Mouse (Mus musculus) megakaryocyte, embryonic 14.5 days (primary cell): Measurements from ENCODE around the gene Higd1a. TPM values are rescaled to one million over a fixed set of nuclear protein-coding genes. Genes with fewer than 3 reads are reported as not detected.
A peak's percentile ranks its signal among the peaks of the same experiment; 100 is the strongest.

Experiments
- H3K27me3 ChIP-seq: replicated peaks from 2 replicates; pipeline ENCODE3; 2012; ENCODE audit warnings: inconsistent platforms
- H3K36me3 ChIP-seq: replicated peaks from 2 replicates; pipeline ENCODE3; 2012; ENCODE audit warnings: low read length, inconsistent platforms, mixed read lengths
- H3K4me1 ChIP-seq: 2 replicates; pipeline ENCODE4 v1.6.1; 2012; ENCODE audit warnings: inconsistent platforms
- H3K4me3 ChIP-seq: replicated peaks from 2 replicates; pipeline ENCODE3; 2012; ENCODE audit warnings: moderate library complexity, mild to moderate bottlenecking, inconsistent platforms
- H3K9me3 ChIP-seq: 2 replicates; pipeline ENCODE4 v1.6.1; 2012; ENCODE audit warnings: inconsistent platforms
- FLI1 ChIP-seq: IDR thresholded peaks from 2 replicates; pipeline ENCODE4 v1.6.1; 2012; ENCODE audit warnings: low read length, inconsistent platforms, mixed read lengths
- GATA1 ChIP-seq: IDR thresholded peaks from 3 replicates; pipeline ENCODE4 v1.6.1; 2012; ENCODE audit warnings: mixed read lengths, low read length, inconsistent platforms, borderline replicate concordance
- polyA plus RNA-seq: library from polyadenylated mRNA; stranded (reverse); fragments of >175 nt; gene quantifications from 2 replicates; pipeline ENCODE4 v1.2.3, GENCODE M21; 2012; ENCODE audit warnings: low replicate concordance; ENCODE audit not compliant: insufficient read depth

Higd1a gene
- polyA plus RNA-seq, 1 experiment = 57.7 TPM

- Histone ChIP-seq H3K36me3 (no peaks in the 10 kb centered on the region), H3K9me3 (peaks cover 13% of the 10 kb centered on the region), H3K4me1 (no peaks in the 10 kb centered on the region), H3K4me3 (no peak overlapping the region), H3K27me3 (peaks cover 86% of the 10 kb centered on the region)
- TF ChIP-seq FLI1 (no peak), GATA1 (no peak)
Observed at GRCm38 (mm10) chr9:121823051-121823450, 35.1 kb downstream of the Higd1a start.

GRCm38 (mm10) chr9:121822585-121822991, 35.6 kb downstream of the Higd1a start:
- Histone ChIP-seq H3K4me1 (no peaks in the 10 kb centered on the region), H3K9me3 (peaks cover 13% of the 10 kb centered on the region), H3K4me3 (no peak overlapping the region), H3K27me3 (peaks cover 85% of the 10 kb centered on the region), H3K36me3 (no peaks in the 10 kb centered on the region)
- TF ChIP-seq FLI1 (no peak), GATA1 (no peak)

GRCm38 (mm10) chr9:121820765-121821164, 37.4 kb downstream of the Higd1a start:
- H3K36me3 ChIP-seq = no peaks in the 10 kb centered on the region
- peaks cover under 1% of the 10 kb centered on the region; the same call in 1 of the 2 replicates for H3K4me1 ChIP-seq
- H3K4me3 ChIP-seq = no peak overlapping the region
- H3K9me3 ChIP-seq = peaks cover 13% of the 10 kb centered on the region
- TF ChIP-seq FLI1 (no peak), GATA1 (no peak)
- peaks cover 76% of the 10 kb centered on the region for H3K27me3 ChIP-seq

GRCm38 (mm10) chr9:121819771-121820471, 38.2 kb downstream of the Higd1a start:
- no peak for TF ChIP-seq GATA1
- no peak for TF ChIP-seq FLI1
- Histone ChIP-seq H3K4me1 (peaks cover 9% of the 10 kb centered on the region), H3K36me3 (no peaks in the 10 kb centered on the region), H3K4me3 (no peak overlapping the region), H3K27me3 (peaks cover 76% of the 10 kb centered on the region), H3K9me3 (peaks cover 4% of the 10 kb centered on the region)

- Histone ChIP-seq H3K36me3 (no peaks in the 10 kb centered on the region), H3K27me3 (peaks cover 74% of the 10 kb centered on the region), H3K9me3 (no peaks in the 10 kb centered on the region), H3K4me1 (peaks cover 16% of the 10 kb centered on the region), H3K4me3 (no peak overlapping the region)
- no peak for TF ChIP-seq FLI1
- no peak for TF ChIP-seq GATA1
Observed at GRCm38 (mm10) chr9:121819073-121819770, 38.9 kb downstream of the Higd1a start.

- H3K4me3 ChIP-seq = peak overlapping the region; percentile 38
- H3K36me3 ChIP-seq = no peaks in the 10 kb centered on the region
- TF ChIP-seq FLI1 = no peak
- H3K4me1 ChIP-seq = peaks cover 26% of the 10 kb centered on the region
- no peaks in the 10 kb centered on the region for H3K9me3 ChIP-seq
- H3K27me3 ChIP-seq = peaks cover 78% of the 10 kb centered on the region
Observed at GRCm38 (mm10) chr9:121815183-121815582, 43.0 kb downstream of the Higd1a start.

- H3K27me3 ChIP-seq = peaks cover 67% of the 10 kb centered on the region
- peaks cover 41% of the 10 kb centered on the region for H3K4me1 ChIP-seq
- H3K36me3 ChIP-seq = no peaks in the 10 kb centered on the region
- TF ChIP-seq GATA1 = no peak
- no peak for TF ChIP-seq FLI1
- no peak overlapping the region for H3K4me3 ChIP-seq
- no peaks in the 10 kb centered on the region for H3K9me3 ChIP-seq
Observed at GRCm38 (mm10) chr9:121810081-121810821, 47.9 kb downstream of the Higd1a start.

GRCm38 (mm10) chr9:121808511-121808910, 49.7 kb downstream of the Higd1a start:
- TF ChIP-seq GATA1 (no peak), FLI1 (no peak)
- Histone ChIP-seq H3K9me3 (no peaks in the 10 kb centered on the region), H3K4me1 (peaks cover 35% of the 10 kb centered on the region), H3K4me3 (no peak overlapping the region), H3K27me3 (peaks cover 52% of the 10 kb centered on the region), H3K36me3 (no peaks in the 10 kb centered on the region)

GRCm38 (mm10) chr9:121807947-121808346, 50.2 kb downstream of the Higd1a start:
- Histone ChIP-seq H3K4me1 (peaks cover 37% of the 10 kb centered on the region), H3K36me3 (no peaks in the 10 kb centered on the region), H3K4me3 (no peak overlapping the region), H3K9me3 (no peaks in the 10 kb centered on the region), H3K27me3 (peaks cover 47% of the 10 kb centered on the region)
- TF ChIP-seq FLI1 = no peak
- no peak for TF ChIP-seq GATA1

- H3K4me3 ChIP-seq = no peak overlapping the region
- no peaks in the 10 kb centered on the region for H3K36me3 ChIP-seq
- TF ChIP-seq GATA1 (no peak), FLI1 (no peak)
- H3K4me1 ChIP-seq = peaks cover 40% of the 10 kb centered on the region
- H3K9me3 ChIP-seq = no peaks in the 10 kb centered on the region
- H3K27me3 ChIP-seq = peaks cover 47% of the 10 kb centered on the region
Observed at GRCm38 (mm10) chr9:121807546-121807945, 50.6 kb downstream of the Higd1a start.
